Mouse (Mus musculus): ENCODE results near the gene Bcl2a1d. TPM values are rescaled to one million over a fixed set of nuclear protein-coding genes. Genes with fewer than 3 reads are reported as not detected.
"Not testable (repeated sequence)": the region's sequence is repeated elsewhere in the genome, so short reads cannot be mapped to it uniquely, and the experiment has no call there.

The Bcl2a1d gene
- polyA plus RNA-seq, 1 experiment from 2014 or later = not detected

GRCm38 (mm10) chr9:88718593-88718992, 13.1 kb downstream of the Bcl2a1d start:
- H3K4me2 ChIP-seq (replicated peaks); H3K9me3 ChIP-seq (replicated peaks); H3K36me3 ChIP-seq; H3K27ac ChIP-seq (replicated peaks); ATAC-seq (ENCODE audit: insufficient number of reproducible peaks, low FRiP score, low TSS enrichment, low read depth); H3K4me1 ChIP-seq; H3K9ac ChIP-seq; H3K4me3 ChIP-seq (replicated peaks); H3K27me3 ChIP-seq: not testable (repeated sequence)
- WGBS = 66% methylated on average over 5 of the region's 5 CpGs

- H3K27ac ChIP-seq (replicated peaks); H3K4me3 ChIP-seq (replicated peaks); H3K27me3 ChIP-seq; H3K4me1 ChIP-seq; H3K4me2 ChIP-seq (replicated peaks); H3K9me3 ChIP-seq (replicated peaks); ATAC-seq (ENCODE audit: insufficient number of reproducible peaks, low FRiP score, low TSS enrichment, low read depth); H3K36me3 ChIP-seq; H3K9ac ChIP-seq: not testable (repeated sequence)
- WGBS = 27% methylated on average over 2 of the region's 2 CpGs
Observed at GRCm38 (mm10) chr9:88718140-88718539, 13.6 kb downstream of the Bcl2a1d start.

GRCm38 (mm10) chr9:88714515-88714914, 17.2 kb downstream of the Bcl2a1d start:
- H3K9ac ChIP-seq; H3K4me2 ChIP-seq (replicated peaks); H3K27me3 ChIP-seq; H3K4me3 ChIP-seq (replicated peaks); ATAC-seq (ENCODE audit: insufficient number of reproducible peaks, low FRiP score, low TSS enrichment, low read depth); H3K9me3 ChIP-seq (replicated peaks); H3K27ac ChIP-seq (replicated peaks); H3K36me3 ChIP-seq; H3K4me1 ChIP-seq: not testable (repeated sequence)
- 88% methylated on average over 5 of the region's 5 CpGs for WGBS

GRCm38 (mm10) chr9:88712164-88712749, 19.5 kb downstream of the Bcl2a1d start:
- H3K36me3 ChIP-seq; H3K4me2 ChIP-seq (replicated peaks); H3K27me3 ChIP-seq; ATAC-seq (ENCODE audit: insufficient number of reproducible peaks, low FRiP score, low TSS enrichment, low read depth); H3K4me1 ChIP-seq; H3K4me3 ChIP-seq (replicated peaks); H3K9me3 ChIP-seq (replicated peaks); H3K27ac ChIP-seq (replicated peaks); H3K9ac ChIP-seq: not testable (repeated sequence)
- WGBS = 84% methylated on average over 3 of the region's 3 CpGs

- H3K36me3 ChIP-seq; H3K4me1 ChIP-seq; H3K9ac ChIP-seq; H3K4me2 ChIP-seq (replicated peaks); H3K27me3 ChIP-seq; H3K9me3 ChIP-seq (replicated peaks); H3K4me3 ChIP-seq (replicated peaks); H3K27ac ChIP-seq (replicated peaks); ATAC-seq (ENCODE audit: insufficient number of reproducible peaks, low FRiP score, low TSS enrichment, low read depth): not testable (repeated sequence)
- 94% methylated on average over 4 of the region's 5 CpGs for WGBS
Observed at GRCm38 (mm10) chr9:88710910-88711438, 20.7 kb downstream of the Bcl2a1d start.

- not testable (repeated sequence) for H3K4me1 ChIP-seq; ATAC-seq (ENCODE audit: insufficient number of reproducible peaks, low FRiP score, low TSS enrichment, low read depth); H3K9ac ChIP-seq; H3K27me3 ChIP-seq; H3K9me3 ChIP-seq (replicated peaks); H3K27ac ChIP-seq (replicated peaks); H3K36me3 ChIP-seq; H3K4me2 ChIP-seq (replicated peaks); H3K4me3 ChIP-seq (replicated peaks)
- WGBS = 89% methylated on average over 2 of the region's 2 CpGs
Observed at GRCm38 (mm10) chr9:88710439-88710838, 21.3 kb downstream of the Bcl2a1d start.

- not testable (repeated sequence) for H3K36me3 ChIP-seq; H3K27ac ChIP-seq (replicated peaks); H3K27me3 ChIP-seq; H3K9me3 ChIP-seq (replicated peaks); H3K4me3 ChIP-seq (replicated peaks); H3K4me1 ChIP-seq; H3K9ac ChIP-seq; ATAC-seq (ENCODE audit: insufficient number of reproducible peaks, low FRiP score, low TSS enrichment, low read depth); H3K4me2 ChIP-seq (replicated peaks)
- 77% methylated on average over 5 of the region's 5 CpGs for WGBS
Observed at GRCm38 (mm10) chr9:88709794-88710193, 21.9 kb downstream of the Bcl2a1d start.

- Histone ChIP-seq H3K4me1 (no peaks in the 10 kb centered on the region), H3K4me3 (replicated peaks) (no peak overlapping the region), H3K27ac (replicated peaks) (no peak overlapping the region), H3K9me3 (replicated peaks) (no peaks in the 10 kb centered on the region), H3K36me3 (no peaks in the 10 kb centered on the region), H3K4me2 (replicated peaks) (no peak overlapping the region), H3K9ac (no peak overlapping the region), H3K27me3 (no peaks in the 10 kb centered on the region)
- 85% methylated on average over 6 of the region's 6 CpGs for WGBS
- no peak for ATAC-seq (ENCODE audit: insufficient number of reproducible peaks, low FRiP score, low TSS enrichment, low read depth)
Observed at GRCm38 (mm10) chr9:88709304-88709703, 22.4 kb downstream of the Bcl2a1d start.

- H3K27me3 ChIP-seq = no peaks in the 10 kb centered on the region
- ATAC-seq (ENCODE audit: insufficient number of reproducible peaks, low FRiP score, low TSS enrichment, low read depth) = no peak
- H3K27ac ChIP-seq (replicated peaks) = no peak overlapping the region
- H3K4me2 ChIP-seq (replicated peaks) = no peak overlapping the region
- H3K9me3 ChIP-seq (replicated peaks) = no peaks in the 10 kb centered on the region
- no peak overlapping the region for H3K4me3 ChIP-seq (replicated peaks)
- 72% methylated on average over 4 of the region's 4 CpGs for WGBS
- no peaks in the 10 kb centered on the region for H3K4me1 ChIP-seq
- H3K9ac ChIP-seq = no peak overlapping the region
- H3K36me3 ChIP-seq = no peaks in the 10 kb centered on the region
Observed at GRCm38 (mm10) chr9:88706700-88707099, 25.0 kb downstream of the Bcl2a1d start.

GRCm38 (mm10) chr9:88705157-88705556, 26.6 kb downstream of the Bcl2a1d start:
- not testable (repeated sequence) for H3K4me3 ChIP-seq (replicated peaks); H3K4me2 ChIP-seq (replicated peaks); H3K9me3 ChIP-seq (replicated peaks); H3K4me1 ChIP-seq; H3K36me3 ChIP-seq; ATAC-seq (ENCODE audit: insufficient number of reproducible peaks, low FRiP score, low TSS enrichment, low read depth); H3K27me3 ChIP-seq; H3K27ac ChIP-seq (replicated peaks); H3K9ac ChIP-seq
- 64% methylated on average over 8 of the region's 8 CpGs for WGBS

- not testable (repeated sequence) for H3K36me3 ChIP-seq; H3K4me2 ChIP-seq (replicated peaks); ATAC-seq (ENCODE audit: insufficient number of reproducible peaks, low FRiP score, low TSS enrichment, low read depth); H3K27ac ChIP-seq (replicated peaks); H3K4me3 ChIP-seq (replicated peaks); H3K9me3 ChIP-seq (replicated peaks); H3K9ac ChIP-seq; H3K4me1 ChIP-seq; H3K27me3 ChIP-seq
- WGBS = 60% methylated on average over 1 of the region's 2 CpGs
Observed at GRCm38 (mm10) chr9:88698746-88699145, 33.0 kb downstream of the Bcl2a1d start.

- H3K36me3 ChIP-seq; H3K4me3 ChIP-seq (replicated peaks); H3K27ac ChIP-seq (replicated peaks); H3K9ac ChIP-seq; ATAC-seq (ENCODE audit: insufficient number of reproducible peaks, low FRiP score, low TSS enrichment, low read depth); H3K4me1 ChIP-seq; H3K4me2 ChIP-seq (replicated peaks); H3K27me3 ChIP-seq; H3K9me3 ChIP-seq (replicated peaks): not testable (repeated sequence)
- 86% methylated on average over 2 of the region's 2 CpGs for WGBS
Observed at GRCm38 (mm10) chr9:88691307-88691706, 40.4 kb downstream of the Bcl2a1d start.

All from embryonic facial prominence, embryonic 15.5 days (tissue).